Mouse (Mus musculus) forebrain, postnatal 0 days (tissue): ENCODE results near the gene Tnfsf8. TPM values are rescaled to one million over a fixed set of nuclear protein-coding genes. Genes with fewer than 3 reads are reported as not detected.

Experiments used
- ATAC-seq: fragments of 200-750 bp; cut with Nextera tagmentation; 2 replicates; pipeline ENCODE4 v1.8.0; 2017; ENCODE audit warnings: mild to moderate bottlenecking, moderate library complexity
- DNase-seq: peaks from one replicate; pipeline ENCODE4 v3.0.0-alpha.2; 2015
- H3K27ac ChIP-seq: fragments of 300-500 bp; sonication (generic); 2 replicates; pipeline ENCODE4 v1.5.1; 2014; ENCODE audit warnings: low read depth, mild to moderate bottlenecking, antibody characterized with exemption, low read length, moderate library complexity, mixed read lengths
- H3K27me3 ChIP-seq: fragments of 300-500 bp; sonication (generic); 2 replicates; pipeline ENCODE4 v1.6.1; 2014; ENCODE audit warnings: mild to moderate bottlenecking, low read length, mixed read lengths; ENCODE audit not compliant: insufficient read depth
- H3K36me3 ChIP-seq: fragments of 300-500 bp; sonication (generic); 2 replicates; pipeline ENCODE4 v1.6.1; 2014; ENCODE audit warnings: mild to moderate bottlenecking, moderate library complexity; ENCODE audit not compliant: insufficient read depth
- H3K4me1 ChIP-seq: fragments of 300-500 bp; sonication (generic); 2 replicates; pipeline ENCODE4 v1.6.1; 2014; ENCODE audit warnings: antibody characterized with exemption; ENCODE audit not compliant: insufficient read depth
- H3K4me2 ChIP-seq: fragments of 300-500 bp; sonication (generic); 2 replicates; pipeline ENCODE4 v1.6.1; 2014; ENCODE audit warnings: low read depth, mild to moderate bottlenecking, moderate library complexity
- H3K4me3 ChIP-seq: fragments of 300-500 bp; sonication (generic); 2 replicates; pipeline ENCODE4 v1.5.1; 2014; ENCODE audit warnings: low read depth, low read length, mixed read lengths
- H3K9ac ChIP-seq: fragments of 300-500 bp; sonication (generic); 2 replicates; pipeline ENCODE4 v1.6.1; 2014; ENCODE audit warnings: mild to moderate bottlenecking
- H3K9me3 ChIP-seq: fragments of 300-500 bp; sonication (generic); 2 replicates; pipeline ENCODE4 v1.6.1; 2016; ENCODE audit warnings: low read length
- CTCF ChIP-seq: sonication (generic); IDR thresholded peaks from 2 replicates; pipeline ENCODE4 v1.5.1; 2016; ENCODE audit warnings: antibody characterized with exemption, control low read depth, low read depth
- WGBS: fragments of 180-500 bp; shearing (Covaris S2); extraction: QIAGEN DNeasy Blood & Tissue Kit; methylation state at CpG from one replicate; pipeline ENCODE4 v1.1.7; 2014; 5-methylcytosine and 5-hydroxymethylcytosine counted together
- polyA plus RNA-seq: library from polyadenylated mRNA; unstranded; fragments of >200 nt; fragmentation: Nextera tagmentation; extraction: Ambion mirVana; gene quantifications from 2 replicates; pipeline ENCODE4 v1.2.1, GENCODE M21; 2015
- total RNA-seq: library from RNA; depleted of rRNA; stranded (reverse); fragments of >200 nt; gene quantifications from 2 replicates; pipeline ENCODE4 v1.2.3, GENCODE M21; 2014; rRNA removed

The Tnfsf8 gene
- total and polyA plus RNA-seq, 2 experiments from 2014 or later, result 0.04 TPM; not detected in 1

DNA sequence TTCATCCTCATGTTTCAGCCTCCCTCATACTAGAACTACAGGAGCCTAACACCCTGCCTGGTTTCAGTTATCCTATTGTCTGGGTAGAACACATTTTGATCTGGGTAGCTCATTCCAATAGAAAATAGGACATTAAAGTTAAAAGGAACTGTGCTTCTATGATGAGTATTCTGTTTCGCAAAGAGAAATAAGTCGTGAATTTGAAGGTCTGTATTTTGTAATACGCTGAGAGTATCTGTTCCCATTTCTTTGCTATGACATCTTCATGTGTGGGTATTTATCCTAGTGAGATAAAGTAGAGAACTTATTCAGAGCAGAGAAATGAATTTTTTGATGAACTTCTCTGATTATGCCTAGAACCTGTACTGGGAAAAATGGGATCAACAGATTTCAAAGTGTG is 68.8 kb downstream of the Tnfsf8 start:
- TF ChIP-seq CTCF, result no peak
- H3K9ac ChIP-seq, result no peak overlapping the region
- ATAC-seq (no peak), DNase-seq (no peak)
- 95% methylated on average over 3 of the region's 3 CpGs for WGBS
- H3K4me1 ChIP-seq, result no peaks in the 10 kb centered on the region
- H3K36me3 ChIP-seq, result no peaks in the 10 kb centered on the region
- H3K27me3 ChIP-seq, result no peaks in the 10 kb centered on the region
- no peaks in the 10 kb centered on the region for H3K9me3 ChIP-seq
- H3K4me2 ChIP-seq, result no peak overlapping the region
- H3K27ac ChIP-seq, result no peak overlapping the region
- H3K4me3 ChIP-seq, result no peak overlapping the region

DNA sequence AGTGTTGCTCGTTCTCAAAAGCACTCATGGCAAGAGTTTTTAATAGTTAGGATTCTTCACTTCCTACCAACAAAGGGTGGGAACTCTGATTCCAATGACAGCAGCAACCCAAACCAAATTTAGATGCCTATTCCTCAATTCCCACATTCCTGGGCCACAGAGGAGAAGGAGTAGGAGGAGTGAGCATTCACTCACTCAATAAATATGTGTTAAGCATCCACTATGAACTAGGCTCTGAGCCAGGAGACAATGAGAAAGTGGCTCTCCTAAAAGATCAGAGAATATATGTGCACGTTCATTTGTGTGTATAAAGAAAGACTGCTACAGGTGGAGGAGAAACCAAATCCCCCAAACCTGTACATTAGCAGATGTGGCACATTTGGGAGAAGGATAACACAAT is 75.7 kb downstream of the Tnfsf8 start:
- Histone ChIP-seq H3K9me3 (no peaks in the 10 kb centered on the region), H3K4me2 (no peak overlapping the region), H3K9ac (no peak overlapping the region), H3K4me3 (no peak overlapping the region), H3K27ac (no peak overlapping the region), H3K4me1 (no peaks in the 10 kb centered on the region), H3K27me3 (no peaks in the 10 kb centered on the region), H3K36me3 (no peaks in the 10 kb centered on the region)
- 80% methylated on average over 2 of the region's 2 CpGs for WGBS
- TF ChIP-seq CTCF, result no peak
- DNase-seq (no peak), ATAC-seq (no peak)

DNA sequence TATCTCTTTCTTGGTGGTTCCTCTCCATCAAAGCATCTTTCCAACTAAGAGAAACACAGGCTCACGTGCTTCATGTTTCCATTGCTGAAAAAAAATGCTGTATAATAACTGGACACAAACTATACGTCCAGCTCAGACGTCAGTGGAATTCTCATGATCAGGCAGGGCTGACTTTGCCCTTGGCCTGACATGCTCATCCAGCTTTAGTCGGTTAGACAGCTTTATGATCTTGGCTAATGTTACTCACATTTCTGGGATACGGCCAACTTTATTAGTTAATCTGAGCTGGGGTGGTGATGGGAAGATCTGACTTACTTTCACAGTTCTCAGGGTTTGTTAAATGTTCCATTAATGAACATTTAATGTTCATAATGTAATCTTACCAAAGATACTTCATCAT is 77.3 kb downstream of the Tnfsf8 start:
- no peak overlapping the region for H3K27ac ChIP-seq
- no peak for TF ChIP-seq CTCF
- H3K4me3 ChIP-seq, result no peak overlapping the region
- H3K36me3 ChIP-seq, result no peaks in the 10 kb centered on the region
- no peak for DNase-seq
- no peak overlapping the region for H3K9ac ChIP-seq
- no peaks in the 10 kb centered on the region for H3K4me1 ChIP-seq
- H3K9me3 ChIP-seq, result no peaks in the 10 kb centered on the region
- no peak for ATAC-seq
- no peaks in the 10 kb centered on the region for H3K27me3 ChIP-seq
- WGBS, result 86% methylated on average over 5 of the region's 5 CpGs
- no peak overlapping the region for H3K4me2 ChIP-seq

DNA sequence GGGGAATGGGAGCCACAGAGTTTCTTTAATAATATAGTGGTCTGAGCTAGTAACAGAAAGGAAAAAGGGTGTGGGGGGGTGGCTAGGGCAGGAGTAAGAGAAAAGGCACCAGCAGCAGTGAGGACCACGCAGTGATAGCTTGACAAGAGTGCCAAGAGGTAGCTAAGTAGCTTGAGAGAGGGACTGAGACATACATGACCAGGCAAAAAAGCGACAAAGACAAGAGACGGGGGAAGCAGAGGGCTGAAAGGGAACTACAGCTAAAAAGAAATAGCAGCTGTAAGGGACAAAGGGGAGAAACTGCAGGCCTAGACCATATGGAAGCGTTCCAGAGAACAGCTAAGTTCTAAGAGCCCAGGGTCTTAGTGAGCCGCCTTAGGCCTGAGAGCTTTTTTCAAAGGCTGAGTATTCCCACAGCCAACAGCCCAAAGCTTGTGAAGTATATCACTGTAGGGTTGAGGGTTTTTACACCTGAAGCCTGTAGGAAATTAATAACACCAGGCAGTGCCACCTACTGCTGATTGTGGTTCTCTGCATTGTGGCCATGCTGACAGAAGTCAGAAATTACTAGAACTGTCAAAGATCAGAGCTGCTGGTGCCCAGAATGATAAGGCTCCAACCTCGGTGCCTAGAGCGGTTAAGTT is 78.1 kb downstream of the Tnfsf8 start:
- Histone ChIP-seq H3K9ac (no peak overlapping the region), H3K4me2 (no peak overlapping the region), H3K4me3 (no peak overlapping the region), H3K27me3 (no peaks in the 10 kb centered on the region), H3K4me1 (no peaks in the 10 kb centered on the region), H3K9me3 (no peaks in the 10 kb centered on the region), H3K36me3 (no peaks in the 10 kb centered on the region), H3K27ac (no peak overlapping the region)
- DNase-seq, result peak; percentile 14
- WGBS, result 56% methylated on average over 7 of the region's 7 CpGs
- TF ChIP-seq CTCF, result peak; percentile 34
- peak; percentile 54 for ATAC-seq

Other genes starting within 250 kb of the Tnfsf8 start
- gene Tex48, start 238.9 kb downstream of the Tnfsf8 start, total RNA-seq, result not detected in 2 replicates
- gene Tex48, start 238.9 kb downstream of the Tnfsf8 start, polyA plus RNA-seq, result not detected in 2 replicates
- gene Gm11214, start 198.0 kb downstream of the Tnfsf8 start, total RNA-seq, result not detected in 2 replicates
- gene Gm11214, start 198.0 kb downstream of the Tnfsf8 start, polyA plus RNA-seq, result not detected in 2 replicates
- 0.15 TPM in 1 of 2 replicates, not detected in the other for gene Tnfsf15, start 116.2 kb downstream of the Tnfsf8 start, total RNA-seq
- not detected in 2 replicates for gene Tnfsf15, start 116.2 kb downstream of the Tnfsf8 start, polyA plus RNA-seq
- 95.3 and 131 TPM in 2 replicates for gene Tnc, start 185.7 kb upstream of the Tnfsf8 start, total RNA-seq
- 29.1 and 39.5 TPM in 2 replicates for gene Tnc, start 185.7 kb upstream of the Tnfsf8 start, polyA plus RNA-seq